Mouse (Mus musculus) lung, postnatal 0 days (tissue): Measurements from ENCODE around the gene Aebp2. TPM values are rescaled to one million over a fixed set of nuclear protein-coding genes. Genes with fewer than 3 reads are reported as not detected.
"Not testable (repeated sequence)": the region's sequence is repeated elsewhere in the genome, so short reads cannot be mapped to it uniquely, and the experiment has no call there.

Experiments
- ATAC-seq: fragments of 200-750 bp; cut with Nextera tagmentation; 2 replicates; pipeline ENCODE4 v1.8.0; 2017; ENCODE audit warnings: moderate library complexity
- DNase-seq: peaks from one replicate; pipeline ENCODE4 v3.0.0-alpha.2; 2016; ENCODE audit warnings: low spot score
- H3K27ac ChIP-seq: fragments of 300-500 bp; sonication (generic); 2 replicates; pipeline ENCODE4 v1.5.1; 2014; ENCODE audit warnings: antibody characterized with exemption, mild to moderate bottlenecking, low read length, mixed read lengths
- H3K27me3 ChIP-seq: fragments of 300-500 bp; sonication (generic); replicated peaks from 2 replicates; pipeline ENCODE4 v1.6.1; 2014; ENCODE audit warnings: low read length, mixed read lengths; ENCODE audit not compliant: insufficient read depth
- H3K36me3 ChIP-seq: fragments of 300-500 bp; sonication (generic); 2 replicates; pipeline ENCODE4 v1.6.1; 2014; ENCODE audit warnings: low read length, mixed read lengths; ENCODE audit not compliant: insufficient read depth
- H3K4me1 ChIP-seq: fragments of 300-500 bp; sonication (generic); 2 replicates; pipeline ENCODE4 v1.6.1; 2014; ENCODE audit warnings: antibody characterized with exemption, low read depth, low read length, mixed read lengths; ENCODE audit not compliant: insufficient read depth
- H3K4me2 ChIP-seq: fragments of 300-500 bp; sonication (generic); replicated peaks from 2 replicates; pipeline ENCODE4 v1.6.1; 2014; ENCODE audit warnings: low read depth, mild to moderate bottlenecking, low read length, moderate library complexity, mixed read lengths
- H3K4me3 ChIP-seq: fragments of 300-500 bp; sonication (generic); 2 replicates; pipeline ENCODE4 v1.5.1; 2014; ENCODE audit warnings: low read depth, low read length
- H3K9ac ChIP-seq: fragments of 300-500 bp; sonication (generic); replicated peaks from 2 replicates; pipeline ENCODE4 v1.6.1; 2014; ENCODE audit warnings: low read depth, mild to moderate bottlenecking
- H3K9me3 ChIP-seq: fragments of 300-500 bp; sonication (generic); 2 replicates; pipeline ENCODE4 v1.6.1; 2016; ENCODE audit warnings: low read length, mixed read lengths
- CTCF ChIP-seq: IDR thresholded peaks from 2 replicates; pipeline ENCODE4 v1.5.1; 2016; ENCODE audit warnings: antibody characterized with exemption, mild to moderate bottlenecking
- EP300 ChIP-seq: IDR thresholded peaks from 2 replicates; pipeline ENCODE4 v1.6.1; 2016; ENCODE audit warnings: antibody characterized with exemption, mild to moderate bottlenecking, control low read depth
- WGBS: fragments of 180-500 bp; shearing (Covaris S2); extraction: QIAGEN DNeasy Blood & Tissue Kit; methylation state at CpG from one replicate; pipeline ENCODE4 v1.1.7; 2014; 5-methylcytosine and 5-hydroxymethylcytosine counted together
- polyA plus RNA-seq: library from polyadenylated mRNA; unstranded; fragments of >200 nt; fragmentation: Nextera tagmentation; extraction: Ambion mirVana; gene quantifications from 2 replicates; pipeline ENCODE4 v1.2.1, GENCODE M21; 2015

Gene Aebp2
- polyA plus RNA-seq, 1 experiment from 2014 or later = 7.6 TPM

- WGBS = 80% methylated on average over 4 of the region's 4 CpGs
- no peak for TF ChIP-seq CTCF
- TF ChIP-seq EP300 = no peak
- no peak overlapping the region for H3K4me3 ChIP-seq
- H3K4me1 ChIP-seq = no peaks in the 10 kb centered on the region
- H3K27ac ChIP-seq = no peak overlapping the region
- no peak overlapping the region for H3K4me2 ChIP-seq
- no peaks in the 10 kb centered on the region for H3K27me3 ChIP-seq
- DNase-seq (no peak), ATAC-seq (no peak)
- no peaks in the 10 kb centered on the region for H3K9me3 ChIP-seq
- no peak overlapping the region for H3K9ac ChIP-seq
- no peaks in the 10 kb centered on the region for H3K36me3 ChIP-seq
Measured at GRCm38 (mm10) chr6:140580170-140580569, 42.3 kb upstream of the Aebp2 start.

- Histone ChIP-seq H3K4me3 (no peak overlapping the region), H3K36me3 (peaks cover 24% of the 10 kb centered on the region), H3K4me2 (no peak overlapping the region), H3K27ac (no peak overlapping the region), H3K27me3 (no peaks in the 10 kb centered on the region), H3K9me3 (no peaks in the 10 kb centered on the region), H3K4me1 (no peaks in the 10 kb centered on the region), H3K9ac (no peak overlapping the region)
- DNase-seq = no peak
- 75% methylated on average over 8 of the region's 8 CpGs for WGBS
- no peak for TF ChIP-seq CTCF
- TF ChIP-seq EP300 = no peak
- no peak for ATAC-seq
Measured at GRCm38 (mm10) chr6:140586714-140587259, 35.7 kb upstream of the Aebp2 start.

- Histone ChIP-seq H3K4me2 (no peak overlapping the region), H3K36me3 (peaks cover 33% of the 10 kb centered on the region), H3K27me3 (no peaks in the 10 kb centered on the region), H3K4me3 (no peak overlapping the region), H3K4me1 (peaks cover 4% of the 10 kb centered on the region; the same call in 1 of the 2 replicates), H3K27ac (no peak overlapping the region), H3K9ac (no peak overlapping the region), H3K9me3 (no peaks in the 10 kb centered on the region)
- WGBS = 89% methylated on average over 5 of the region's 5 CpGs
- TF ChIP-seq EP300 = no peak
- TF ChIP-seq CTCF = no peak
- ATAC-seq = no peak
- no peak for DNase-seq
Measured at GRCm38 (mm10) chr6:140591331-140591730, 31.1 kb upstream of the Aebp2 start.

- TF ChIP-seq CTCF (no peak), EP300 (no peak)
- peaks cover 27% of the 10 kb centered on the region for H3K36me3 ChIP-seq
- no peak for ATAC-seq
Measured at GRCm38 (mm10) chr6:140592713-140593112, 29.8 kb upstream of the Aebp2 start.

GRCm38 (mm10) chr6:140593420-140594170 is 28.9 kb upstream of the Aebp2 start:
- peaks cover 4% of the 10 kb centered on the region; the same call in 1 of the 2 replicates for H3K4me1 ChIP-seq
- no peaks in the 10 kb centered on the region for H3K27me3 ChIP-seq
- peak; percentile 84 for ATAC-seq
- no peak overlapping the region for H3K4me3 ChIP-seq
- no peak overlapping the region for H3K4me2 ChIP-seq
- peaks cover 18% of the 10 kb centered on the region for H3K36me3 ChIP-seq
- TF ChIP-seq CTCF = no peak
- no peak for TF ChIP-seq EP300
- no peaks in the 10 kb centered on the region for H3K9me3 ChIP-seq
- WGBS = 46% methylated on average over 17 of the region's 17 CpGs
- no peak overlapping the region for H3K27ac ChIP-seq
- peak; percentile 68 for DNase-seq
- no peak overlapping the region for H3K9ac ChIP-seq

More at GRCm38 (mm10) chr6:140592713-140593112, 29.8 kb upstream of the Aebp2 start:
- H3K27me3 ChIP-seq = no peaks in the 10 kb centered on the region
- H3K4me1 ChIP-seq = peaks cover 4% of the 10 kb centered on the region; the same call in 1 of the 2 replicates
- no peak overlapping the region for H3K4me3 ChIP-seq
- WGBS = 79% methylated on average over 8 of the region's 8 CpGs
- H3K9ac ChIP-seq = no peak overlapping the region
- H3K27ac ChIP-seq = no peak overlapping the region
- no peaks in the 10 kb centered on the region for H3K9me3 ChIP-seq
- no peak overlapping the region for H3K4me2 ChIP-seq
- DNase-seq = no peak

- H3K4me3 ChIP-seq, H3K9ac ChIP-seq, DNase-seq, H3K4me2 ChIP-seq, H3K27ac ChIP-seq, ATAC-seq, H3K4me1 ChIP-seq, H3K9me3 ChIP-seq, H3K27me3 ChIP-seq: not testable (repeated sequence)
- peaks cover 14% of the 10 kb centered on the region; the same call in 1 of the 2 replicates for H3K36me3 ChIP-seq
- WGBS = 92% methylated on average over 6 of the region's 6 CpGs
Measured at GRCm38 (mm10) chr6:140595551-140595950, 26.9 kb upstream of the Aebp2 start.
